Mouse (Mus musculus): ENCODE measurements around the gene Pim1. TPM values are rescaled to one million over a fixed set of nuclear protein-coding genes. Genes with fewer than 3 reads are reported as not detected.

Gene Pim1
- total and polyA plus RNA-seq, 3 experiments, result 75.8 to 178 (median 133) TPM

GRCm38 (mm10) chr17:29491591-29492268, 1.2 kb downstream of the Pim1 start:
- in situ Hi-C loops (cut with MboI; ENCODE audit: low pct_ligation_motif_present, low pct_unique_long_range_greater_than_20kb, low sequenced_read_pairs) (loop anchor here (5.0 kb wide), 1 partner anchor 94 kb away; no protein-coding TSS in a partner anchor), dilution Hi-C loops (cut with MboI; ENCODE audit: extremely low pct_ligation_motif_present, extremely low pct_unique_long_range_greater_than_20kb, low sequenced_read_pairs) (no loop called here)

GRCm38 (mm10) chr17:29492269-29493191, 2.0 kb downstream of the Pim1 start:
- in situ Hi-C loops (cut with MboI; ENCODE audit: low pct_ligation_motif_present, low pct_unique_long_range_greater_than_20kb, low sequenced_read_pairs) (loop anchor here (5.0 kb wide), 1 partner anchor 95 kb away; no protein-coding TSS in a partner anchor), dilution Hi-C loops (cut with MboI; ENCODE audit: extremely low pct_ligation_motif_present, extremely low pct_unique_long_range_greater_than_20kb, low sequenced_read_pairs) (no loop called here)
- peak; percentile 86 for DNase-seq (ENCODE audit: extremely low read depth)
- H3K27me3 ChIP-seq (replicated peaks), result no peaks in the 10 kb centered on the region
- peak overlapping the region; percentile 96 for H3K27ac ChIP-seq (ENCODE audit: insufficient read depth, low read depth)
- H3K9me3 ChIP-seq (replicated peaks; ENCODE audit: low read length), result no peaks in the 10 kb centered on the region
- peak overlapping the region; percentile 84 for H3K4me2 ChIP-seq (ENCODE audit: insufficient read depth, low read depth, poor library complexity, severe bottlenecking)
- peaks cover 47% of the 10 kb centered on the region for H3K79me2 ChIP-seq (replicated peaks; ENCODE audit: control insufficient read depth, extremely low read depth, insufficient read depth, poor library complexity, severe bottlenecking)
- H3K36me3 ChIP-seq (replicated peaks in 1 of 2; ENCODE audit: control insufficient read depth in 1 of 2, insufficient read depth in 1 of 2, low read length in 1 of 2), result peaks cover 17 to 47% of the 10 kb centered on the region in 2 experiments
- H3K4me1 ChIP-seq (ENCODE audit: control insufficient read depth in 1 of 2, insufficient read depth in 2 of 2), result peaks cover 9 to 28% of the 10 kb centered on the region in 2 experiments
- H3K4me3 ChIP-seq (replicated peaks in 1 of 3; ENCODE audit: low read depth in 2 of 3, low read length in 2 of 3, poor library complexity in 1 of 3), result peak overlapping the region; percentile 71 to 93 (median 85)
- H3K9ac ChIP-seq (ENCODE audit: insufficient read depth, low read depth), result peak overlapping the region; percentile 96
- TF ChIP-seq ZKSCAN1 (IDR thresholded peaks at IDR 0.05; ENCODE audit: borderline replicate concordance, low read depth, low read length), result no peak
- TF ChIP-seq ELF1 (IDR thresholded peaks at IDR 0.05; ENCODE audit: low read depth, low read length), result no peak
- TF ChIP-seq USF2 (conservative IDR thresholded peaks at IDR 0.05; ENCODE audit: low read depth, low read length), result peak; percentile 73
- 0 out of 2 replicates have a peak, but pooled peaks have one; percentile 33 for TF ChIP-seq POLR2AphosphoS2 (IDR thresholded peaks at IDR 0.05; ENCODE audit: low read depth, low read length)
- TF ChIP-seq CHD2 (IDR thresholded peaks at IDR 0.05; ENCODE audit: low read length), result no peak
- TF ChIP-seq NELFE (IDR thresholded peaks at IDR 0.05; ENCODE audit: low read depth, low read length), result 0 out of 2 replicates have a peak, but pooled peaks have one; percentile 5
- 0 out of 2 replicates have a peak, but pooled peaks have one; percentile 45 for TF ChIP-seq RCOR1 (conservative IDR thresholded peaks at IDR 0.05; ENCODE audit: low read depth, low read length)
- TF ChIP-seq JUND (conservative IDR thresholded peaks at IDR 0.05; ENCODE audit: low read depth, low read length), result no peak
- TF ChIP-seq MAX (IDR thresholded peaks at IDR 0.05; ENCODE audit: low read length), result peak; percentile 99
- peak; percentile 45; the same call in 1 of the 2 replicates for TF ChIP-seq TBP (conservative IDR thresholded peaks at IDR 0.05; ENCODE audit: low read depth, low read length)
- TF ChIP-seq RAD21 (IDR thresholded peaks at IDR 0.05; ENCODE audit: low read depth, low read length), result peak; percentile 76
- peak; percentile 33 to 78; a peak in 2 of 4 replicates for TF ChIP-seq CTCF (conservative IDR thresholded peaks at IDR 0.05 in 1 of 2, IDR thresholded peaks at IDR 0.05 in 1 of 2; ENCODE audit: low read depth in 2 of 2, low read length in 2 of 2)
- no peak for TF ChIP-seq MAFK (IDR thresholded peaks at IDR 0.05; ENCODE audit: insufficient replicate concordance, low read length)
- TF ChIP-seq MAZ (IDR thresholded peaks at IDR 0.05; ENCODE audit: low read depth, low read length), result peak; percentile 80; the same call in 1 of the 2 replicates
- TF ChIP-seq POLR2A (IDR thresholded peaks at IDR 0.05; ENCODE audit: low read depth, low read length), result peak; percentile 46
- TF ChIP-seq NRF1 (IDR thresholded peaks at IDR 0.05; ENCODE audit: low read depth, low read length), result no peak
- peak; percentile 66; the same call in 1 of the 2 replicates for TF ChIP-seq ZMIZ1 (IDR thresholded peaks at IDR 0.05; ENCODE audit: low read depth, low read length)
- peak; percentile 100 for TF ChIP-seq SIN3A (IDR thresholded peaks at IDR 0.05; ENCODE audit: low read length)
- peak; percentile 82 for TF ChIP-seq USF1 (IDR thresholded peaks at IDR 0.05; ENCODE audit: low read depth, low read length)
- no peak for TF ChIP-seq E2F4 (IDR thresholded peaks at IDR 0.05; ENCODE audit: insufficient replicate concordance, low read depth, low read length)
- peak; percentile 90 for TF ChIP-seq MYC (IDR thresholded peaks at IDR 0.05; ENCODE audit: low read depth, low read length)
- no peak for TF ChIP-seq KAT2A (IDR thresholded peaks at IDR 0.05; ENCODE audit: insufficient replicate concordance, low read length)
- TF ChIP-seq IRF4 (IDR thresholded peaks at IDR 0.05; ENCODE audit: low read depth, low read length), result peak; percentile 65; the same call in 1 of the 2 replicates
- 0 out of 2 replicates have a peak, but pooled peaks have one; percentile 61 for TF ChIP-seq ETS1 (conservative IDR thresholded peaks at IDR 0.05; ENCODE audit: low read depth, low read length)

More at GRCm38 (mm10) chr17:29491591-29492268, 1.2 kb downstream of the Pim1 start:
- TF ChIP-seq TCF12 (IDR thresholded peaks at IDR 0.05; ENCODE audit: low read depth, low read length) (peak; percentile 34; the same call in 1 of the 2 replicates), SIN3A (IDR thresholded peaks at IDR 0.05; ENCODE audit: low read length) (peak; percentile 51), USF1 (IDR thresholded peaks at IDR 0.05; ENCODE audit: low read depth, low read length) (no peak), UBTF (IDR thresholded peaks at IDR 0.05; ENCODE audit: low read depth, low read length) (peak; percentile 78; the same call in 1 of the 2 replicates), GABPA (IDR thresholded peaks at IDR 0.05; ENCODE audit: insufficient replicate concordance, low read depth, low read length) (no peak), POLR2A (IDR thresholded peaks at IDR 0.05; ENCODE audit: low read depth, low read length) (no peak), EP300 (IDR thresholded peaks at IDR 0.05; ENCODE audit: low read length) (no peak), JUND (conservative IDR thresholded peaks at IDR 0.05; ENCODE audit: low read depth, low read length) (no peak), ZMIZ1 (IDR thresholded peaks at IDR 0.05; ENCODE audit: low read depth, low read length) (no peak), HCFC1 (IDR thresholded peaks at IDR 0.05; ENCODE audit: low read depth, low read length) (no peak), ELF1 (IDR thresholded peaks at IDR 0.05; ENCODE audit: low read depth, low read length) (no peak), MXI1 (IDR thresholded peaks at IDR 0.05; ENCODE audit: low read depth, low read length) (peak; percentile 20; the same call in 1 of the 2 replicates)
- H3K4me2 ChIP-seq (ENCODE audit: insufficient read depth, low read depth, poor library complexity, severe bottlenecking), result no peak overlapping the region
- H3K79me2 ChIP-seq (replicated peaks; ENCODE audit: control insufficient read depth, extremely low read depth, insufficient read depth, poor library complexity, severe bottlenecking), result peaks cover 47% of the 10 kb centered on the region
- DNase-seq (ENCODE audit: extremely low read depth), result no peak
- peaks cover 17 to 44% of the 10 kb centered on the region in 2 experiments for H3K36me3 ChIP-seq (replicated peaks in 1 of 2; ENCODE audit: control insufficient read depth in 1 of 2, insufficient read depth in 1 of 2, low read length in 1 of 2)
- H3K27me3 ChIP-seq (replicated peaks), result no peaks in the 10 kb centered on the region
- H3K4me3 ChIP-seq (replicated peaks in 1 of 3; ENCODE audit: low read depth in 2 of 3, low read length in 2 of 3, poor library complexity in 1 of 3), result peak overlapping the region; percentile 71 to 93 (median 85)
- peaks cover 9 to 29% of the 10 kb centered on the region in 2 experiments for H3K4me1 ChIP-seq (ENCODE audit: control insufficient read depth in 1 of 2, insufficient read depth in 2 of 2)
- no peaks in the 10 kb centered on the region for H3K9me3 ChIP-seq (replicated peaks; ENCODE audit: low read length)
- peak overlapping the region; percentile 91 for H3K27ac ChIP-seq (ENCODE audit: insufficient read depth, low read depth)
- peak overlapping the region; percentile 86 for H3K9ac ChIP-seq (ENCODE audit: insufficient read depth, low read depth)

Measured in CH12.LX (cell line).